Mouse (Mus musculus) retina, postnatal 7 days (tissue): ENCODE data around the gene Slc28a1.
"Not testable (repeated sequence)": the region's sequence is repeated elsewhere in the genome, so short reads cannot be mapped to it uniquely, and the experiment has no call there.

Source experiments
- DNase-seq: peaks from one replicate; pipeline ENCODE4 v3.0.0-alpha.2; 2012; ENCODE audit warnings: low read depth, low spot score

Gene Slc28a1

GRCm38 (mm10) chr7:81124773-81125172 lies 10.2 kb downstream of the Slc28a1 start:
- DNase-seq, result no peak

GRCm38 (mm10) chr7:81125215-81126175 lies 10.9 kb downstream of the Slc28a1 start:
- no peak for DNase-seq

DNA sequence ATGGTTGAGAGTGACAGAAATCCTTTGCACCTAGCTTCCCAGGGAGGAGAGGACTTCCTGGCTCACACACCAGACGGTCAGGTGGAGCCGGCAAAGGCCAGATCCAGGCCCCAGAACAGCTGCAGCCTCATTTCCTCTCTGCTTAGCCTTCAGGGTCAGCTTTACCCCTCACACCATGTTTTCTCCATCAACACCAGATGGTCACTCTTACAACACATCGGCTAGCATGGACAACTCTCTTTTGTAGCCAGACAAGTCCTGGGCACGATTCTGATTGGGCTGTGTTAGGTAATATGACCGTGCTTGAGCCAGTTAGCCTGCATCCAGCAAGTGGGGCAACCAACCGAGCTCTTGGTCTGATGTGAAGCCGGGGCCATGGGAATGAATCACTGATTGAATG lies 17.3 kb downstream of the Slc28a1 start:
- DNase-seq, result no peak

- no peak for DNase-seq
Measured at GRCm38 (mm10) chr7:81132851-81133279, 18.3 kb downstream of the Slc28a1 start.

DNA sequence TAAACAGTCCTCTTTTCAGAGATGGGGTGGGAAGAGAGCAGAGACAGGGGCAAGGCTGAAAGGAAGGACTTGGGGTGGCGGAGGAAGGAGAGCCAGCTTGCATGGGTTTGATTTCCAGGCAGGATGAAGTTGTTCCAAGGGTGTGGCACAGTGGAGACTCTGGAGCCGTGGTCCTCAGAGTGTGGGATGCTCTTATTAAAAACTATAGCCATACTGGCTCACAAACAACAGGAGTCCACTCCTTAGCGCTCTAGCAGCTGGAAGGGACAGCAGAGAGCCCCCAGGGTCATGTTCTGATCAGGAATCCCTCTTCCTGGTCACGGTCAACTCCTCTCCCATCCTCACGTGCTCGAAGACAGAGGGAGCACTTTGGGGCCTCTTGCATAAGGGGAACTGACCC lies 18.8 kb downstream of the Slc28a1 start:
- DNase-seq, result no peak

- DNase-seq, result no peak
Measured at GRCm38 (mm10) chr7:81133941-81134340, 19.3 kb downstream of the Slc28a1 start.

DNA sequence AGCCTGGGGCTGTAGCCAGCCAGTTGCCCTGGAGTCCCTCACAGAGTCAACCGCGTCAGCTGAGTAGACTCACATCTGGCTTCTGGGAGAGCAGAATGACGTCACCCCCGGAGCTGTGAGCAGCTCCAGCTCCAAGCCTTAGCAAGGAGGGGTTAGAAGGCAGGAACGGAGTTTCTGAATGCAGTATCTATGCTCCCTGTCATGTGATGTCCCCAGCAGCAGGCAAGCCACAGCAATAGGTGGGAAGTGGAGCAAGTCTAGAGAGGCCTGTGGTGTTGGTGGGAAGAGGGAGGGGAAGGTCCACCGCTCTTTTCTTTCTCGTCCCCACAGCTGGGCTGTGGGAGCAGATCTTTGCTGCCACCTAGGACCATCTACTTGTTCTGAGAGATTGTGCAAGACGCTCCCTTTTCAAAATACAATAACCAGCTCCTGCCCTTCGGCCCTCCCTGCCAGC lies 20.0 kb downstream of the Slc28a1 start:
- no peak for DNase-seq

DNA sequence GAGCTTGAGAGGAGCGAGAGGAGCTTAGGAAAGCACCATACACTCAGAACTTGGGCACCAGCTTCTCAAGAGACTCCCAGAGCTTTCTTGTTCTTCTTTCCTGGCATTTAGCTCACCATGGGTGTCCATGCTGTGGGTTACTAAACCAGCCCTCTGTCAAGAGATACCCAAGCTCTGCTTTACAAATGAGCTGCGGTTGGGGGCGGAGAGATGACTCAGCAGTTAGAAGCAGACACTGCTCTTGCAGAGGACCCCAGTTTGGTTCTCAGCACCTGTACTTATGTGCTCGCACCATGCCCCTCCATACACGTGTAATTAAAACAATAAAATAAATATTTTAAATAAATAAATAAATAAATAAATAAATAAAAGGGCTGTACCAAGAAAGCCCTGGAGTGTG lies 22.7 kb downstream of the Slc28a1 start:
- no peak for DNase-seq

DNA sequence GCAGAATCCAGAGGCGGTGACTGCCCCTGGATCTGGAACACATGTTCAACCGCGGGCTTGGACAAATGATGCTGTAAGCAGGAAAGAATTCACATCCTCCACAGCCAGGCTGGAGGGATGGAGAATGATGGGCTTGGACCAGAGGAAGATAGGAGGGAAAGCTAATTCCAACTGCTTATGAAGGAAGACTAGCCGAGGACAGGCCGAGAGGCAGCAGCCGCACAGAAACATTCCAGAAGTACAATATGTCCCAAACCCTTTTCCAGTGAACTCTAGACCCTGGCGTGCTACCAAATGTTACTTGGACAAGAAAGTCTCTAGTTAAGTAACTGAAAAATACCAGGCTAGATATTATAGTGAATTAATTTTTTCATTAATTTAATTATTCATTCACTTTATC lies 24.5 kb downstream of the Slc28a1 start:
- no peak for DNase-seq

- no peak for DNase-seq
Measured at GRCm38 (mm10) chr7:81139671-81140404, 25.2 kb downstream of the Slc28a1 start.

- no peak for DNase-seq
Measured at GRCm38 (mm10) chr7:81141541-81141940, 26.9 kb downstream of the Slc28a1 start.

GRCm38 (mm10) chr7:81143056-81143455 lies 28.5 kb downstream of the Slc28a1 start:
- DNase-seq, result not testable (repeated sequence)

- no peak for DNase-seq
Measured at GRCm38 (mm10) chr7:81149759-81150158, 35.2 kb downstream of the Slc28a1 start.

DNA sequence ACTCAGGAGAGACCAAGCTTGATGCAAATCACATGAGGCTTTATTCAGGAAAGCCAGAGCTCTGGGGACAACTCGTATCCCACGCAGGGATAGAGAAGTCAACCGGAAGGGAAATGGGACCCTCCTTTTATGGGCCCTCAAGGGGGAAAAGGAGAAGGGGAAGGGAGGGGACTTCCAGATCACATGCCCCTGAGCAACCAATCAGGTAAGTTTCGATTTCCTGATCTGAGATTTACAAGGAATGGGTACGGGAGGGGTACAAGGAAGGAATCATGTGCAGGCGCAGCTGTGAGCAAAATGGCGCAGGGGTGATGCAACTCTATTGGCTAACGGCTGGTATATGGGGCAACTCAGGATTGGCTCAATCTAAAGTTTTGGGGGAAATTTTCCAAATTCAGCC lies 36.6 kb downstream of the Slc28a1 start:
- no peak for DNase-seq

DNA sequence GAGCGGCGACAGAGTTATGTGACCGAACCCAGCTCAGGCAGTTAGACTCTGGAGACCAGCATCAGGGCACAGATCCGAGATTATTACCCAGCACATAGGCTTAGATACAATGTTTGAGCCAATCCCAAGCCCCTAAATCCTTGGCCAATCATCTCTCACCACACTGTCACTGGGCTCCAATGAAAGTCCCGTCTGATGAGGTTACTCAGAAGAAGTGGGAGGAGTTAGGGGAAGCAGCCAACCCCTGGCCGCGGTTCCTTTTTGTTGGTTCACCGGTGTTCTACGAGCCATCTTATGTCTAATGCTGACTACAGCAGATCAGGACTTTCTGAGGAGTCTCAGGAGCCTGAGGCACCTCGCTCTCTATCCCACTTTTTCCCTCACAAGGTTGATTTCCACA lies 37.7 kb downstream of the Slc28a1 start:
- DNase-seq, result no peak

- no peak for DNase-seq
Measured at GRCm38 (mm10) chr7:81152826-81153225, 38.2 kb downstream of the Slc28a1 start.

- DNase-seq, result no peak
Measured at GRCm38 (mm10) chr7:81153327-81153726, 38.7 kb downstream of the Slc28a1 start.

DNA sequence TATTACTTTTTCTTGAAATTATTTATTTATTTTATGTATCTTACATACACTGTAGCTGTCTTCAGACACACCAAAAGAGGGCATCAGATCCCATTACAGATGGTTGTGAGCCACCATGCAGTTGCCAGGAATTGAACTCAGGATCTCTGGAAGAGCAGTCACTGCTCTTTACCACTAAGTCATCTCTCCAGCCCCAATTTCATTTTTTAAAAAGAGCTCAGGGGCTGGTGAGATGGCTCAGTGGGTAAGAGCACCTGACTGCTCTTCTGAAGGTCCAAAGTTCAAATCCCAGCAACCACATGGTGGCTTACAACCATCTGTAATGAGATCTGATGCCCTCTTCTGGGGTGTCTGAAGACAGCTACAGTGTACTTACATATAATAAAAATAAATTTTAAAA lies 39.6 kb downstream of the Slc28a1 start:
- DNase-seq, result not testable (repeated sequence)

- peak; percentile 62 for DNase-seq
Measured at GRCm38 (mm10) chr7:81154960-81155359, 40.4 kb downstream of the Slc28a1 start.

DNA sequence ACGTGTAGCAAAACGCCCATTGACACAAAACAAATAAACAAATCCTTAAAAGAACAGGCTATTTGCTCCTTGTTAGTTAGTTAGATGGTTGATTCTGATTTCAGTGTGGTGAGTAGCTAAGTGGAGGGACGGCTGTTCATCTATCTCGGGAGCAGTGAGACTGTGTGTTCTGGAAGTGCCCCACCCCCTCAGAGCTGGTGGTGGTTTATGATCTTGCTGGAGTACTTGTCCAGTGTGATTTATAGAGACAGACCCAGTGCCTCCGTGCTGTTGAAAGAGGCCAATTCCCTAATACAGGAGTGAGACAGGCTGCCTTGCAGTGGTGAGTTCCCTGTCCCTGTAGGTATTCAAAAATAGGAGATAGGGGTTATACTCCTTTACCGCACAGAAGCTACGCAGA lies 44.3 kb downstream of the Slc28a1 start:
- DNase-seq, result no peak

GRCm38 (mm10) chr7:81161666-81162065 lies 47.1 kb downstream of the Slc28a1 start:
- no peak for DNase-seq

- DNase-seq, result peak; percentile 66
Measured at GRCm38 (mm10) chr7:81162345-81162744, 47.7 kb downstream of the Slc28a1 start.

DNA sequence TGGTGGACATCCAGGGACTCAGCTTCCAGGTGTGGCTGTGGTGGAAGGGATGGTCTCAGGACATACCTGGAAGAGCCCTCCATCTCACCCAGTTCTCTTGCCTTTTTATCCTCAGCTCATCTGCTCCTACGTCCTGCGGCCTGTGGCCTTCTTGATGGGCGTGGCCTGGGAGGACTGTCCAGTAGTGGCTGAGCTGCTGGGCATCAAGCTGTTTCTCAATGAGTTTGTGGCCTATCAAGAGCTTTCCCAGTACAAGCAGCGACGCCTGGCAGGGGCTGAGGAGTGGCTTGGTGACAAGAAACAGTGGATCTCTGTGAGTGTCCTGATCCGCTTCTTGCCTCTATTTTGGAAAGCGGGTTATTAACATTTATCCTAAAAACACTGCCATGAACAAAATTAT lies 49.8 kb downstream of the Slc28a1 start:
- DNase-seq, result no peak
